In genomic region chr3:37968654-37969053, GRCm38 (mm10) we compare ENCODE assay signal across 28 mouse cellular contexts.
A peak's percentile ranks its signal among the peaks of the same experiment; 100 is the strongest.
DNase-seq lines count a peak whose midpoint lies in the region; ATAC-seq and TF ChIP-seq lines count a peak whose summit lies in the region.
"Had no signal": no experiment of that assay in that cellular context is flagged by ENCODE, and none has a peak within 500 bp of the region (broad histone marks: within the 10 kb centered on the region; RNA-seq: fewer than 3 reads in every experiment).

No protein-coding gene starts in this region.

- TF ChIP-seq EP300 in lung, postnatal 0 days (IDR thresholded peaks at IDR 0.05): no peak
- no peak for TF ChIP-seq EP300 in stomach, postnatal 0 days (optimal IDR thresholded peaks at IDR 0.05)

- H3K9ac ChIP-seq in lung, postnatal 0 days (replicated peaks; ENCODE audit: low read depth): no peak overlapping the region
- H3K9ac ChIP-seq in stomach, embryonic 14.5 days (replicated peaks; ENCODE audit: low read depth, low read length): no peak overlapping the region
- no peak overlapping the region for H3K9ac ChIP-seq in stomach, postnatal 0 days (ENCODE audit: low read length)
- H3K9ac ChIP-seq: embryonic facial prominence, embryonic 12.5 days; forebrain, embryonic 12.5 days; forebrain, embryonic 15.5 days; heart, embryonic 13.5 days; hindbrain, embryonic 13.5 days had no signal

- no peaks in the 10 kb centered on the region for H3K27me3 ChIP-seq in lung, postnatal 0 days (replicated peaks; ENCODE audit: insufficient read depth, low read length)
- H3K27me3 ChIP-seq in stomach, embryonic 14.5 days (ENCODE audit: control insufficient read depth, insufficient read depth, low read length): no peaks in the 10 kb centered on the region
- H3K27me3 ChIP-seq in stomach, postnatal 0 days (ENCODE audit: control insufficient read depth, insufficient read depth, low read length): no peaks in the 10 kb centered on the region
- H3K27me3 ChIP-seq: CH12.LX; embryonic facial prominence, embryonic 12.5 days; forebrain, embryonic 12.5 days; forebrain, embryonic 15.5 days; hindbrain, embryonic 13.5 days; Patski had no signal

- H3K4me3 ChIP-seq in lung, postnatal 0 days (ENCODE audit: low read depth, low read length): no peak overlapping the region
- H3K4me3 ChIP-seq in stomach, embryonic 14.5 days (ENCODE audit: low read depth, low read length): no peak overlapping the region
- H3K4me3 ChIP-seq in stomach, postnatal 0 days (ENCODE audit: low read depth, low read length): no peak overlapping the region
- H3K4me3 ChIP-seq: embryonic facial prominence, embryonic 12.5 days; erythroblast, embryonic 14.5 days; forebrain, embryonic 12.5 days; forebrain, embryonic 15.5 days; heart, embryonic 10.5 days; heart, embryonic 13.5 days; hindbrain, embryonic 10.5 days; hindbrain, embryonic 13.5 days had no signal

- no peak for TF ChIP-seq CTCF in lung, postnatal 0 days (IDR thresholded peaks at IDR 0.05)
- TF ChIP-seq CTCF in stomach, postnatal 0 days (IDR thresholded peaks at IDR 0.05; ENCODE audit: low read depth): no peak

- no peak overlapping the region for H3K27ac ChIP-seq in lung, postnatal 0 days (ENCODE audit: low read length)
- H3K27ac ChIP-seq in stomach, embryonic 14.5 days (ENCODE audit: low read length): no peak overlapping the region
- H3K27ac ChIP-seq in stomach, postnatal 0 days (replicated peaks): no peak overlapping the region
- H3K27ac ChIP-seq: embryonic facial prominence, embryonic 12.5 days; forebrain, embryonic 12.5 days; forebrain, embryonic 15.5 days; heart, embryonic 10.5 days; heart, embryonic 13.5 days; hindbrain, embryonic 10.5 days; hindbrain, embryonic 13.5 days had no signal

- H3K4me1 ChIP-seq in lung, postnatal 0 days (ENCODE audit: insufficient read depth, low read depth, low read length): no peaks in the 10 kb centered on the region
- H3K4me1 ChIP-seq in stomach, embryonic 14.5 days (ENCODE audit: control insufficient read depth, insufficient read depth, low read length): no peaks in the 10 kb centered on the region
- H3K4me1 ChIP-seq in stomach, postnatal 0 days (replicated peaks; ENCODE audit: control insufficient read depth, insufficient read depth): no peaks in the 10 kb centered on the region
- H3K4me1 ChIP-seq: embryonic facial prominence, embryonic 12.5 days; forebrain, embryonic 12.5 days; forebrain, embryonic 15.5 days; heart, embryonic 10.5 days; heart, embryonic 13.5 days; hindbrain, embryonic 10.5 days; hindbrain, embryonic 13.5 days had no signal

- no peak for ATAC-seq in lung, postnatal 0 days
- ATAC-seq in activated CD4-positive, CD25-positive, alpha-beta regulatory T cell, adult 4 months: peak; percentile 91
- ATAC-seq in stomach, embryonic 14.5 days (ENCODE audit: insufficient number of reproducible peaks, insufficient read depth, low FRiP score, low read depth): peak; percentile 49; the same call in 1 of the 2 replicates
- peak; percentile 81 for ATAC-seq in stomach, postnatal 0 days (ENCODE audit: low FRiP score, low TSS enrichment)
- ATAC-seq: forebrain, embryonic 15.5 days; hindbrain, embryonic 16.5 days; intestine, embryonic 16.5 days; Patski had no signal

- H3K4me2 ChIP-seq in lung, postnatal 0 days (replicated peaks; ENCODE audit: low read depth, low read length): no peak overlapping the region
- H3K4me2 ChIP-seq in stomach, embryonic 14.5 days (replicated peaks; ENCODE audit: low read depth, low read length): no peak overlapping the region
- no peak overlapping the region for H3K4me2 ChIP-seq in stomach, postnatal 0 days (replicated peaks; ENCODE audit: low read depth)
- H3K4me2 ChIP-seq: embryonic facial prominence, embryonic 12.5 days; forebrain, embryonic 12.5 days; forebrain, embryonic 15.5 days; heart, embryonic 13.5 days; hindbrain, embryonic 13.5 days had no signal

- H3K36me3 ChIP-seq in lung, postnatal 0 days (ENCODE audit: insufficient read depth, low read length): no peaks in the 10 kb centered on the region
- H3K36me3 ChIP-seq in stomach, embryonic 14.5 days (ENCODE audit: control insufficient read depth, insufficient read depth, low read length): no peaks in the 10 kb centered on the region
- no peaks in the 10 kb centered on the region for H3K36me3 ChIP-seq in stomach, postnatal 0 days (ENCODE audit: control insufficient read depth, insufficient read depth, low read length)
- H3K36me3 ChIP-seq: embryonic facial prominence, embryonic 12.5 days; forebrain, embryonic 12.5 days; forebrain, embryonic 15.5 days; G1E; heart, embryonic 10.5 days; heart, embryonic 13.5 days; hindbrain, embryonic 10.5 days; hindbrain, embryonic 13.5 days had no signal

- H3K9me3 ChIP-seq in lung, postnatal 0 days (ENCODE audit: low read length): no peaks in the 10 kb centered on the region
- H3K9me3 ChIP-seq in stomach, embryonic 14.5 days (ENCODE audit: control insufficient read depth, low read depth, low read length): no peaks in the 10 kb centered on the region
- H3K9me3 ChIP-seq in stomach, postnatal 0 days (ENCODE audit: control insufficient read depth, low read length): no peaks in the 10 kb centered on the region
- H3K9me3 ChIP-seq: embryonic facial prominence, embryonic 12.5 days; forebrain, embryonic 12.5 days; forebrain, embryonic 15.5 days; G1E; heart, embryonic 10.5 days; heart, embryonic 13.5 days; hindbrain, embryonic 10.5 days; hindbrain, embryonic 13.5 days had no signal

- DNase-seq in lung, postnatal 0 days (ENCODE audit: low spot score): peak; percentile 17
- no peak for DNase-seq in lung, adult 18-20 months
- no peak for DNase-seq in stomach, postnatal 0 days (ENCODE audit: low spot score)
- no peak for DNase-seq in heart, postnatal 4 days
- DNase-seq in kidney, postnatal 36 days: no peak
- DNase-seq in ovary, postnatal 10 days (ENCODE audit: low spot score): no peak
- DNase-seq: adrenal gland, adult 2 months; adrenal gland, postnatal 14 days; cerebellum, adult 11-12 months; cerebellum, adult 8-10 months; cerebellum, postnatal 10 days; gastrocnemius, postnatal 25 days; heart, adult 18-20 months had no signal
